Mouse (Mus musculus) cerebellum, adult 18-20 months (tissue): Measurements from ENCODE around the gene Cldn18.

Source experiments
- DNase-seq, 2 experiments: peaks; one replicate each; pipeline ENCODE4 v3.0.0; 2021

Cldn18 gene

GRCm38 (mm10) chr9:99717134-99717533, at the start of gene Cldn18:
Cldn18 (minus strand) TSS chr9:99717267.
- DNase-seq: no peak

GRCm38 (mm10) chr9:99763530-99763929, 46.5 kb upstream of the Cldn18 start:
- DNase-seq: no peak

GRCm38 (mm10) chr9:99750272-99750671, 33.2 kb upstream of the Cldn18 start:
- DNase-seq: no peak

- no peak for DNase-seq
Measured at GRCm38 (mm10) chr9:99748279-99748678, 31.2 kb upstream of the Cldn18 start.

- DNase-seq: no peak
Measured at GRCm38 (mm10) chr9:99747731-99748130, 30.7 kb upstream of the Cldn18 start.

GRCm38 (mm10) chr9:99744548-99744947, 27.5 kb upstream of the Cldn18 start:
- peak in 1 of 2 experiments; percentile 10 for DNase-seq

- DNase-seq: peak; percentile 34 to 42
Measured at GRCm38 (mm10) chr9:99729943-99730646, 13.0 kb upstream of the Cldn18 start.

- no peak for DNase-seq
Measured at GRCm38 (mm10) chr9:99727819-99728218, 10.8 kb upstream of the Cldn18 start.

GRCm38 (mm10) chr9:99725278-99725677, 8.2 kb upstream of the Cldn18 start:
- no peak for DNase-seq

GRCm38 (mm10) chr9:99720011-99720410, 2.9 kb upstream of the Cldn18 start:
- no peak for DNase-seq

GRCm38 (mm10) chr9:99710297-99710696, 6.8 kb downstream of the Cldn18 start:
- no peak for DNase-seq

GRCm38 (mm10) chr9:99709588-99710248, 7.3 kb downstream of the Cldn18 start:
- DNase-seq: no peak

GRCm38 (mm10) chr9:99707425-99708126, 9.5 kb downstream of the Cldn18 start:
- DNase-seq: no peak

- no peak for DNase-seq
Measured at GRCm38 (mm10) chr9:99706264-99706663, 10.8 kb downstream of the Cldn18 start.

GRCm38 (mm10) chr9:99703711-99704110, 13.4 kb downstream of the Cldn18 start:
- no peak for DNase-seq

GRCm38 (mm10) chr9:99702215-99702614, 14.9 kb downstream of the Cldn18 start:
- DNase-seq: no peak

- no peak for DNase-seq
Measured at GRCm38 (mm10) chr9:99701187-99701586, 15.9 kb downstream of the Cldn18 start.

GRCm38 (mm10) chr9:99699752-99700389, 17.2 kb downstream of the Cldn18 start:
- DNase-seq: no peak

- no peak for DNase-seq
Measured at GRCm38 (mm10) chr9:99694961-99695360, 22.1 kb downstream of the Cldn18 start.

- DNase-seq: no peak
Measured at GRCm38 (mm10) chr9:99690386-99690785, 26.7 kb downstream of the Cldn18 start.

- no peak for DNase-seq
Measured at GRCm38 (mm10) chr9:99689796-99690195, 27.3 kb downstream of the Cldn18 start.

GRCm38 (mm10) chr9:99685536-99686231, 31.4 kb downstream of the Cldn18 start:
- no peak for DNase-seq

- DNase-seq: no peak
Measured at GRCm38 (mm10) chr9:99685061-99685521, 32.0 kb downstream of the Cldn18 start.
